Mouse (Mus musculus): ENCODE data around the gene Ccdc12.
A peak's percentile ranks its signal among the peaks of the same experiment; 100 is the strongest.

Ccdc12 gene

DNA sequence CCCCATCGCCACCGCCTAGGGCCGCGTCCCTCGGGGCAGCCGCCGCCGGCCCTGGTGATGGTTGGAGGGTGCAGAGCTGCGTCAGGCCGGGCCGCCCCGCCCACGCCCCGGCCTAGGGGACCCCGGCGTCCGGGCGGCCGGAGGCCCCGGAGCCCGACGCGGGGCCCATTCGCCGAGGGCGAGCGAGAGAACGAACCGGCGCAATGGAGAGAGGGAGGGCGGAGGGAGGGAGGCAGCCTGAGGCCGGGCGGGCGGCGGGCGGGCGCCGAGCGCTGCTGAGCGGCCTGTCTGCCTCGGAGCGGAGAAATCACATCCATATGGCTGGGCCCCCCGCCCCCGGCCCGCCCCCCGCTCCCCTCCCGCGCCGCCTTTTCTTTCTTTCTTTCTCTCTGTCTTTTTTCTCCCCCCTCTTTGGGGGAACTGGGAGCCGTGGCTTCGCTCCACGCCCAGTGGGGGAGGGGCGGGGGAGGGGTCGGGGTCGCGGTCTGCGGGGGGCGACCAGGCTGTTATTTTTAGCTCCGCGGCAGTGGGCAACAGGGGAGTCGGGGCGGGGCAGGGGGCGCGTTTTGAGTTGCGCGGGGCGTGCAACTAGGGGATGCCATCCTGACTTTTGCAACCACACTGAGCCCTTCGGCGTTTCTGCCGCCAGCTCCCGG is 86.1 kb downstream of the Ccdc12 start:
- DNase-seq (ENCODE audit: low read depth): no peak

GRCm38 (mm10) chr9:110742951-110743455 is 86.7 kb downstream of the Ccdc12 start:
- no peak for DNase-seq (ENCODE audit: low read depth)

GRCm38 (mm10) chr9:110743456-110744323 is 87.4 kb downstream of the Ccdc12 start:
- DNase-seq (ENCODE audit: low read depth): no peak

- no peak for DNase-seq (ENCODE audit: low read depth)
Measured at GRCm38 (mm10) chr9:110745752-110746151, 89.4 kb downstream of the Ccdc12 start.

- DNase-seq (ENCODE audit: low read depth): no peak
Measured at GRCm38 (mm10) chr9:110746238-110746637, 89.9 kb downstream of the Ccdc12 start.

- no peak for DNase-seq (ENCODE audit: low read depth)
Measured at GRCm38 (mm10) chr9:110746961-110747360, 90.7 kb downstream of the Ccdc12 start, which contains the start of gene Pth1r. Gene Pth1r (minus strand): TSS chr9:110747145.

DNA sequence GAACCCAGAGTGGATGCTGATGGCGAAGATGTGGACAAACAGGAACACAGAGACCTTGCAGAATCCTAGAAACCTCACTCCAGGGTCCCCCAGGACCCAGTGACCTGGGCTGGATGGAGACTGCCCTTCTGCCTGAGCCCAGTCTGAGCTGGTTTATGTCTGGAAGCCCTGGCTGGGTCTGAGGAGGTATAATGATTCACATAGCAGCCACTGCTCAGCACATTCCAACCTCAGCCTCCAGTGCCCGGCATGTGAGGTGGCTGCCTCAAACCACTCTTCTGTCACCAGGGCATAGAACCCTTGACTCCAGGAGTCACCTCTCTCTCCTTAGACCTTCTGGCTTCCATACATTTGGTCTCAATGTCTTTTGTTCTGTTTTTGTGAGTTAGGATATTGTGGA is 92.1 kb downstream of the Ccdc12 start:
- DNase-seq (ENCODE audit: low read depth): no peak

GRCm38 (mm10) chr9:110750404-110751187 is 94.3 kb downstream of the Ccdc12 start:
- DNase-seq (ENCODE audit: low read depth): no peak

DNA sequence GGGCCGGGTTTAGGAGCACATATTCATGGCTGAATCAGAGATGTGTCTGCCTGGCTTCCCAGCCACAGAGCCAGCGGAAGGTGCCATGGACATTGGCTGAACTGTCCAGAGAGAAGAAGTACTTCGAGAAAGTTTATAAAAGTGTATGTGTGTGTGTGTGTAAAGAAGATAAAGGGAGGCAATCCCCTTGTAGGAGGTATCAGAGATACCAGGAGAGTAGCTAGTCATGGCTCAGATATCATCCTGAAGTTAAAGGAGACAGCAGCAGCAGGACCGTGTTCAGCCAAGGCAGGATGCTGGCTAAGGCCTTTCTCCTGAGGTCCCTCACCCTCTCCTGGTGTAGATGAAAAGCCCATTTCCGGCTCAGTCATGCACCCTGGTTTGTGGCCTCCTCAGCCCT is 95.1 kb downstream of the Ccdc12 start:
- no peak for DNase-seq (ENCODE audit: low read depth)

- DNase-seq (ENCODE audit: low read depth): no peak
Measured at GRCm38 (mm10) chr9:110752917-110753435, 96.7 kb downstream of the Ccdc12 start.

GRCm38 (mm10) chr9:110753773-110754172 is 97.5 kb downstream of the Ccdc12 start:
- no peak for DNase-seq (ENCODE audit: low read depth)

DNA sequence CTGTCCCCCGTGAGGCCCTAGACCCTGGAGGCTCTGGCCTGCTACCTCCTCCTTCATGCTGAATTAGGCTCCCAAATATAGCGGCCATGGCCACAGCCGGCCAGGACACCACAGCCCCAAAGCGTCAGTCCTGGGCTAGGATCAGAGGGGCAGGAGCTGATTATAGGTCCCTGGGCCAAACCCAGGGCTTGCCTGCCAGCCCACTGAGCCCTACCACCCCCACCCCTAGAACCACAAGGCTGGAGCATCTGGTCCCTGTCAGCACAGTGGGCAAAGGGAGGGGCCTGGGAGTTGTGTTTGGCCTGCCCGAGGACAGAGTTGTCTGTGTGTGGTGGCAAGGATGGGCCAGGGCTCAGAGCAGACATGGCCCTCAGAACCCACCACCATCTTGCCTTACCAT is 101.5 kb downstream of the Ccdc12 start:
- DNase-seq (ENCODE audit: low read depth): no peak

- no peak for DNase-seq (ENCODE audit: low read depth)
Measured at GRCm38 (mm10) chr9:110758605-110759004, 102.3 kb downstream of the Ccdc12 start.

DNA sequence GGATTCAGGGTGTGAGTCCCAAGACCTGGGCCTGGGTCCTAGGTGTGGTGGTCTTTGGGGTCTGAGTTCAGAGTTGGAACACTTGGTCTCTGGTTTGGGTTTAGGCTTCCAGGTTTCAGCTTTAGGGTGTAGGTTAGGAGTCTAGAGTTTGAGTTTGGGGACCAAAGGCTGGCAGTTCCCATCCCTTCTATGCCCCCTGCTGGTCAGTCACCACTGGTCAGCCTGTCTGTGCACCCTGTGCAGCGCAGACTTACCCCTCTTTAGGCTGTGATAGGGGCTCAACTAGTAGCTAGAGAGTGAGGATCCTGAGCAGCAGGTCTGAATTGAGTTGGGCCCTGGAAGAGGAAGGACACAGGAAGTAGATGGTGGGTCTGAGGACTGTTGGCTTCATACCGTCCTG is 103.0 kb downstream of the Ccdc12 start:
- DNase-seq (ENCODE audit: low read depth): peak; percentile 57

DNA sequence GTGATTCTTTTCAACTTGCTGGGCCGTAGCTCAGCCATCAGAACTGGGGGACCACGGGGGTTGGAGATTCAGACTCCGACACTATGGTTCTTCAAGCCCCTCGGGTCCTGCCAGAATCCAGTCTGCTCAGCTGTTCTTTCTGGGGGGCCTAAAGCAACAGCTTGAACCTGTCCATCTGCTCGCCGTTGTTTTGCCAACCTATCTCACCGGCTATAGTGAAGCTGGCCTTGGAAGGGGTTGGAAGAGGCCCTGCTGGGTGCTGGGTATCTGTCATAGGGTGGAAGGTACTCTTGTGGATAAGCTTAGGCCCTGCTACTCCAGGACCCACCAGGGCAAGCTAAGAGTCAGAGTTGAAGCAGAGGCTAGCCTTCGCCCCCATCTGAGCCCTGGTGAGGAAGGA is 104.6 kb downstream of the Ccdc12 start:
- DNase-seq (ENCODE audit: low read depth): no peak
